Mouse (Mus musculus) lung, adult 2 months (tissue): ENCODE measurements around the gene Rab8b. TPM values are rescaled to one million over a fixed set of nuclear protein-coding genes. Genes with fewer than 3 reads are reported as not detected.
"Not testable (repeated sequence)": the region's sequence is repeated elsewhere in the genome, so short reads cannot be mapped to it uniquely, and the experiment has no call there.

ENCODE experiments used
- DNase-seq: peaks from one replicate; pipeline ENCODE4 v3.0.0; 2022
- H3K4me1 ChIP-seq: fragments of 200-500 bp; 2 replicates; pipeline ENCODE4 v1.6.1; 2011; ENCODE audit warnings: low read length; ENCODE audit not compliant: control insufficient read depth, insufficient read depth
- H3K4me3 ChIP-seq: fragments of 200-500 bp; replicated peaks from 2 replicates; pipeline ENCODE3; 2011; ENCODE audit warnings: low read depth, mild to moderate bottlenecking, control low read depth, low read length; ENCODE audit errors: extremely low read depth
- CTCF ChIP-seq: fragments of 200-500 bp; IDR thresholded peaks from 2 replicates; pipeline ENCODE4 v1.5.1; 2011; ENCODE audit warnings: mild to moderate bottlenecking, low read length, control low read depth; ENCODE audit not compliant: insufficient read depth
- POLR2A ChIP-seq: fragments of 200-500 bp; IDR thresholded peaks from 2 replicates; pipeline ENCODE4 v1.6.1; 2011; ENCODE audit warnings: low read depth, mild to moderate bottlenecking, control low read depth, low read length, borderline replicate concordance; ENCODE audit errors: extremely low read depth
- WGBS: fragments of 180-500 bp; shearing (Covaris S2); methylation state at CpG from one replicate; pipeline ENCODE4 v1.1.7; 2018; 5-methylcytosine and 5-hydroxymethylcytosine counted together
- polyA plus RNA-seq: library from polyadenylated mRNA; depleted of rRNA; stranded (reverse); fragments of >200 nt; gene quantifications from 2 replicates; pipeline ENCODE4 v1.2.3, GENCODE M21; 2012

Rab8b gene
- polyA plus RNA-seq, 1 experiment = 19.2 TPM

- no peak for TF ChIP-seq POLR2A
- no peak for TF ChIP-seq CTCF
- Histone ChIP-seq H3K4me3 (no peak overlapping the region), H3K4me1 (peaks cover 7% of the 10 kb centered on the region)
- 85% methylated on average over 5 of the region's 5 CpGs for WGBS
- no peak for DNase-seq
Measured at GRCm38 (mm10) chr9:66859523-66859922, 60.0 kb downstream of the Rab8b start.

DNA sequence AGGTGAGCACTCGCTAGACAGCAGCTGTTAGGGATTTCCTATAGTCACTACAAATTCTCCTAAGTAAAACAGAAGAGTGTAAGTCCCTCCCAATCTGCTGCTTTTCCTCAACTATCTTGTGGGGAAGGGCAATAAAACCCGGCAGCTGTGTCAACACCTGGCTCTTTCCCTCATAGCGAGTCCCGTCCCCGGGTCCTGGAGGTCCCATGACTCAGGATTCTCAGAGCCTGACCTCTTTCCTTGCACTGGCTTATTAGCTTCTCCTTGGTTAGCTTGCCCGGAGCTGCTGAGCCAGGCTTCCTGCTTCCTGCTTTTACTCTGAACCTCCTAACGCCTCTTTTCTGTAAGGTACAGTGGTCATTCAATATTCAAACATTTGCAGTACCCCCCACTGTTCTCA is 63.6 kb downstream of the Rab8b start:
- Histone ChIP-seq H3K4me1 (no peaks in the 10 kb centered on the region; the same call in 1 of the 2 replicates), H3K4me3 (no peak overlapping the region)
- DNase-seq = no peak
- no peak for TF ChIP-seq CTCF
- no peak for TF ChIP-seq POLR2A
- 51% methylated on average over 7 of the region's 7 CpGs for WGBS

GRCm38 (mm10) chr9:66852592-66852991 is 66.9 kb downstream of the Rab8b start:
- TF ChIP-seq POLR2A = no peak
- TF ChIP-seq CTCF = no peak
- Histone ChIP-seq H3K4me1 (no peaks in the 10 kb centered on the region; the same call in 1 of the 2 replicates), H3K4me3 (no peak overlapping the region)
- 77% methylated on average over 6 of the region's 6 CpGs for WGBS
- no peak for DNase-seq

- Histone ChIP-seq H3K4me3 (no peak overlapping the region), H3K4me1 (no peaks in the 10 kb centered on the region; the same call in 1 of the 2 replicates)
- no peak for TF ChIP-seq CTCF
- TF ChIP-seq POLR2A = no peak
- DNase-seq = no peak
- WGBS = 65% methylated on average over 5 of the region's 5 CpGs
Measured at GRCm38 (mm10) chr9:66850966-66851365, 68.5 kb downstream of the Rab8b start.

DNA sequence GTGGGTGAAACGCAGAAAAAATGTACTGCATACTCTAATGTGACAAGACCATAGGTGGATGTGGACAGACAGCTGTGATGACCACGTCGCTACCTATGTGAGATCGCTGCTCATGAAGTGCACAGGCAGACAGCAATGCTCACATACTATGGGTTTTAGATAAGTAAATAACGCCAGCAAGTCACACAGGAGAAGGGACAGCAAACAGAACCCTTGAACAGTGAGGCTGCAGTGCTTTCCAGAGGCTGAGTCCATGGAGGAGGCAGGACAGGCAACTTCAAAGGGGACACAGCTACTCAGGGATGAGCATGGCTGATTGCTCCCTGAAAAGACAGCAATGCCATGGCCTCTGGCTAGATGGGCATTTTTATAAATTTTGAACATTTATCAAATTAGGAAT is 72.7 kb downstream of the Rab8b start:
- no peaks in the 10 kb centered on the region; the same call in 1 of the 2 replicates for H3K4me1 ChIP-seq
- DNase-seq = no peak
- TF ChIP-seq POLR2A = no peak
- TF ChIP-seq CTCF = no peak
- H3K4me3 ChIP-seq = no peak overlapping the region
- 95% methylated on average over 5 of the region's 5 CpGs for WGBS

DNA sequence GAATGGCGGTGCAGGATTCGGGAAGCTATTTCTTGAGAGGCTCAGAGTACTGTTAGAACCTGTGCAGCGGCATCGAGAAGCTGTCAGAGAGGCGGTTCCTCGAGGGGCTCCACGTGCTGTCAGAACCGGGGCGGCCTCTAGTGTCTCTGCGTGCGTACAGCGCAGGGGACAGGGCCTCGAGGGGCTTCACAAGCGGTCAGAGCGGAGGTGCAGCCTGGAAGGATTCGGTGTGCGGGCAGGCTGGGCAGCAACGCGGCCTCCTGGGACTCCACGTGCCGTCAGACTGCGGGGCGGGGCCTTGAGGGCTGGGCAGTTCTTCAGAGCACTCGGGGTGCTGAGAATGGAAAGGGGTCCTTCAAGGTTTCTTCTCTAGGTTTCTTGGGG is 84.4 kb downstream of the Rab8b start:
- TF ChIP-seq POLR2A (no peak), CTCF (no peak)
- Histone ChIP-seq H3K4me3 (peak overlapping the region; percentile 68), H3K4me1 (no peaks in the 10 kb centered on the region)
- DNase-seq = no peak
- WGBS = 1% methylated on average over 24 of the region's 24 CpGs

GRCm38 (mm10) chr9:66834318-66835096 is 85.0 kb downstream of the Rab8b start, which contains the start of gene Aph1c:
Gene Aph1c (minus strand): TSS chr9:66834726.
- peak within 1 kb of the TSS; percentile 70 for H3K4me3 ChIP-seq
- no peaks in the 10 kb centered on the region for H3K4me1 ChIP-seq
- peak; percentile 99 for DNase-seq
- TF ChIP-seq CTCF (0 out of 2 replicates have a peak, but pooled peaks have one; percentile 4), POLR2A (peak; percentile 70; the same call in 1 of the 2 replicates)
- WGBS = under 1% methylated on average over 58 of the region's 58 CpGs

GRCm38 (mm10) chr9:66833851-66834250 is 85.6 kb downstream of the Rab8b start:
- peak overlapping the region; percentile 70 for H3K4me3 ChIP-seq
- no peaks in the 10 kb centered on the region for H3K4me1 ChIP-seq
- no peak for TF ChIP-seq POLR2A
- no peak for TF ChIP-seq CTCF
- WGBS = 35% methylated on average over 7 of the region's 7 CpGs
- DNase-seq = no peak

- H3K4me3 ChIP-seq = no peak overlapping the region
- no peaks in the 10 kb centered on the region for H3K4me1 ChIP-seq
- WGBS = 49% methylated on average over 4 of the region's 4 CpGs
- TF ChIP-seq POLR2A = no peak
- no peak for TF ChIP-seq CTCF
- no peak for DNase-seq
Measured at GRCm38 (mm10) chr9:66832366-66832908, 87.0 kb downstream of the Rab8b start.

DNA sequence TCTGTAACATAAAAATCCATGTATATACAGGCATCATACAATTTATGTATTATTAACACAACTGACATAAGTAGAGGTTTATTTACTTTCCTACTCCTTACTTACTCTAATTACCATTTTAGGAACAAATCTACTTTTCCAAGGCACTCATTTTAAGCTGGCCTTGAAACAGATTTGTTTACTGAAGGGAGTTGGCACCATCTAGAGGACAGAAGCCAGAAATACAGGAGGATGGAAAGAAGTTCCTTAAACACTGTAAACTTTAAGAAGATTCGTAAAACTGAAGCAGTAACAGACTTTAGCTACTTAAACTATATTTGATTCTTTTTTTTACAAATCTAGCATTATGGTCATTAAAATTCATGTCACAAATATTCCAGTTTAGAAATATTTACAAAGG is 93.5 kb downstream of the Rab8b start:
- 18% methylated on average over 1 of the region's 1 CpGs for WGBS
- DNase-seq = no peak
- no peak overlapping the region for H3K4me3 ChIP-seq
- H3K4me1 ChIP-seq = no peaks in the 10 kb centered on the region
- TF ChIP-seq POLR2A (no peak), CTCF (peak; percentile 21; the same call in 1 of the 2 replicates)

DNA sequence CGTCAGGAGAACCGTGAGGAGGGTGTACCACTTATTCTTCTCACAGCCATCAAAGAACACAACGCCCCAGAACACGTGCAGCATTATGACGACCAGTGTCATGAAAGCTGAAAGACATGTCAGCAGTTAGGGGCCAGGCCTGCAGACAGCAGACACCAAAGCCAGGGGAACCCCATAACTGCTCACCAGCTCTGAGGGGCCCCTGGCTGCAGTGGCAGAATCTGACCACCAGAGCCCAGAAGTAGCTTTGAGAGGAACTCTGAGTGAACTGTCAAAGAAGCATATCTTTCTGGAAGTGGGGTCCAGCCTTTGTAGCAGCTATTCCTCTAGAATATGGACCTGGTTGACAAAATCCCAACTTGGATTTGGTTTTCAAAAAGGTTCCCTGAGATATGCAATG is 97.2 kb downstream of the Rab8b start:
- 78% methylated on average over 1 of the region's 5 CpGs for WGBS
- DNase-seq, H3K4me3 ChIP-seq, H3K4me1 ChIP-seq: not testable (repeated sequence)
